Mouse (Mus musculus) kidney, adult 2 months (tissue): ENCODE measurements around the gene Stard13. TPM values are rescaled to one million over a fixed set of nuclear protein-coding genes. Genes with fewer than 3 reads are reported as not detected.
A peak's percentile ranks its signal among the peaks of the same experiment; 100 is the strongest.

Source experiments
- DNase-seq: peaks from one replicate; pipeline ENCODE4 v3.0.0; 2021
- H3K27ac ChIP-seq: fragments of 200-500 bp; 2 replicates; pipeline ENCODE4 v1.5.1; 2012; ENCODE audit warnings: low read depth, low read length, control low read depth, inconsistent platforms; ENCODE audit not compliant: insufficient read depth
- H3K27me3 ChIP-seq: fragments of 200-500 bp; replicated peaks from 2 replicates; pipeline ENCODE4 v1.6.1; 2012; ENCODE audit warnings: mild to moderate bottlenecking, moderate library complexity, low read length, inconsistent platforms; ENCODE audit not compliant: control insufficient read depth, insufficient read depth
- H3K36me3 ChIP-seq: fragments of 200-500 bp; 2 replicates; pipeline ENCODE4 v1.6.1; 2012; ENCODE audit warnings: mild to moderate bottlenecking, moderate library complexity, low read length, inconsistent platforms; ENCODE audit not compliant: control insufficient read depth, insufficient read depth
- H3K4me1 ChIP-seq: fragments of 200-500 bp; 2 replicates; pipeline ENCODE4 v1.6.1; 2011; ENCODE audit warnings: low read length; ENCODE audit not compliant: control insufficient read depth, insufficient read depth
- H3K4me3 ChIP-seq: fragments of 200-500 bp; 2 replicates; pipeline ENCODE4 v1.5.1; 2011; ENCODE audit warnings: mild to moderate bottlenecking, low read depth, low read length, control low read depth; ENCODE audit not compliant: insufficient read depth
- CTCF ChIP-seq: fragments of 200-500 bp; conservative IDR thresholded peaks from 2 replicates; pipeline ENCODE4 v1.5.1; 2011; ENCODE audit warnings: low read depth, mild to moderate bottlenecking, control low read depth, low read length, moderate library complexity, mixed read lengths; ENCODE audit not compliant: insufficient read depth, insufficient read length
- POLR2A ChIP-seq: fragments of 200-500 bp; IDR thresholded peaks from one replicate; pipeline ENCODE4 v1.6.1; 2011; ENCODE audit warnings: low read depth, low read length, control low read depth
- WGBS: fragments of 180-500 bp; shearing (Covaris S2); methylation state at CpG from one replicate; pipeline ENCODE4 v1.1.7; 2018; 5-methylcytosine and 5-hydroxymethylcytosine counted together
- polyA plus RNA-seq: library from polyadenylated mRNA; depleted of rRNA; stranded (reverse); fragments of >200 nt; gene quantifications from 2 replicates; pipeline ENCODE4 v1.2.3, GENCODE M21; 2012

Stard13 gene
- polyA plus RNA-seq, 1 experiment: 7.3 TPM

DNA sequence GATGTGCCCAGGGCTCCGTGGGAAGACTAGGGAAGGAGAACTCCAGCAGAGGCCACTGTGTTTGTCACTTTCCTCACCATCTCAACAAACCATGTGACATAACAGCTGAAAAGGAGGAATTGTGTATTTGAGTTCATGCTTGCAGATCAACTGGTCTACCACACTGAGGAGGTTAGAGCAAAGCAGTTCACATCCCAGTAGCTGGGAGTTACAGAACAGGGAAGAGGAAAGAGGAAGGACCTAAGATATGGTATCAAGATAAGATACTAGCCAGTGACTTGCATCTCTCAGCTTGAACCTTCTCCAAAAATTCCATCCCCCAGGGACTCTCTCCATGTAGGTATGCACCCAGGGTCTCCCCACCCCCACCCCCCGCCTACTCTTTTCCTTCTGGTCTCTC is 27.9 kb upstream of the Stard13 start:
- no peak overlapping the region for H3K4me3 ChIP-seq
- no peaks in the 10 kb centered on the region for H3K36me3 ChIP-seq
- no peak overlapping the region for H3K27ac ChIP-seq
- 88% methylated on average over 2 of the region's 2 CpGs for WGBS
- no peaks in the 10 kb centered on the region for H3K27me3 ChIP-seq
- no peaks in the 10 kb centered on the region for H3K4me1 ChIP-seq
- TF ChIP-seq CTCF (no peak), POLR2A (no peak)
- DNase-seq: no peak

DNA sequence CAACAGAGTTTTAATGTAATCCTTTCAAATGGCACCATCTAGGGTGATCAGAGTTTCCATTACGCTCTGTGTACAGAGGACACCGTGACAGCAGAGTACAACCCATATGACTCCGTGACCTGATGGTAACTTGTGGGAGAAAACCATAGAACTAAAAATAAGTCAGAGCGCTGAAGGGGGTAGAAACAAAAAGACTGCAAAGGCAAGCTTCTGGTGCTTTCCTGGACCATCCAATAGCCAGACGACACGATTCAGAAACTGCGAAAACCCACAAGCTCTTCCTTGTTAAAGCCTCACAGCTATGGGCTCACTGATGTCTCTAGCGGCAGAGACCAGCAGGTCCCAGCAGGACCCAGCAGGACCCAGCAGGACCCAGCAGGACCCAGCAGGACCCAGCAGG is 18.6 kb upstream of the Stard13 start:
- Histone ChIP-seq H3K27me3 (no peaks in the 10 kb centered on the region), H3K4me1 (no peaks in the 10 kb centered on the region), H3K27ac (no peak overlapping the region), H3K36me3 (no peaks in the 10 kb centered on the region), H3K4me3 (no peak overlapping the region)
- 80% methylated on average over 8 of the region's 8 CpGs for WGBS
- no peak for DNase-seq
- TF ChIP-seq POLR2A (no peak), CTCF (no peak)

DNA sequence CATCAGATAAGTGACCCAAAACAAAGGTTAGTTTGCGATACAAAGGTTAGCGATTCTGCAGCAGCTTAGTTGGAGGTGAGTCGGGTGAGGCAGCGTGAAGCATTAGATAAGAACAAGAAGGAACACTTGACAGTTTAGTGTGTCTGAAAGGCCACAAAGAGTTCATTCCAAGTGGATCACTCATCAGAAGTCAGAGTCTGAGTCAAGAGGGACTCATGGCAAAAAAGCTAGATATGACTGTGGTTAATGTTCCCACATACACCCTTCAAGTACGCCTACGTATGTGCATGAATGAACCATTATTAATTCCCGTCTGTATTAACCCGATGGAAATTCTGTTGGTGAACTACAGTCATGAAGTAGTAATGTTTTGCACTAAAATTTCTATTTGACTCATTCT is 18.0 kb upstream of the Stard13 start:
- no peak overlapping the region for H3K27ac ChIP-seq
- DNase-seq: no peak
- no peaks in the 10 kb centered on the region for H3K27me3 ChIP-seq
- WGBS: 89% methylated on average over 8 of the region's 8 CpGs
- H3K4me3 ChIP-seq: no peak overlapping the region
- TF ChIP-seq CTCF (no peak), POLR2A (no peak)
- H3K4me1 ChIP-seq: no peaks in the 10 kb centered on the region
- no peaks in the 10 kb centered on the region for H3K36me3 ChIP-seq

DNA sequence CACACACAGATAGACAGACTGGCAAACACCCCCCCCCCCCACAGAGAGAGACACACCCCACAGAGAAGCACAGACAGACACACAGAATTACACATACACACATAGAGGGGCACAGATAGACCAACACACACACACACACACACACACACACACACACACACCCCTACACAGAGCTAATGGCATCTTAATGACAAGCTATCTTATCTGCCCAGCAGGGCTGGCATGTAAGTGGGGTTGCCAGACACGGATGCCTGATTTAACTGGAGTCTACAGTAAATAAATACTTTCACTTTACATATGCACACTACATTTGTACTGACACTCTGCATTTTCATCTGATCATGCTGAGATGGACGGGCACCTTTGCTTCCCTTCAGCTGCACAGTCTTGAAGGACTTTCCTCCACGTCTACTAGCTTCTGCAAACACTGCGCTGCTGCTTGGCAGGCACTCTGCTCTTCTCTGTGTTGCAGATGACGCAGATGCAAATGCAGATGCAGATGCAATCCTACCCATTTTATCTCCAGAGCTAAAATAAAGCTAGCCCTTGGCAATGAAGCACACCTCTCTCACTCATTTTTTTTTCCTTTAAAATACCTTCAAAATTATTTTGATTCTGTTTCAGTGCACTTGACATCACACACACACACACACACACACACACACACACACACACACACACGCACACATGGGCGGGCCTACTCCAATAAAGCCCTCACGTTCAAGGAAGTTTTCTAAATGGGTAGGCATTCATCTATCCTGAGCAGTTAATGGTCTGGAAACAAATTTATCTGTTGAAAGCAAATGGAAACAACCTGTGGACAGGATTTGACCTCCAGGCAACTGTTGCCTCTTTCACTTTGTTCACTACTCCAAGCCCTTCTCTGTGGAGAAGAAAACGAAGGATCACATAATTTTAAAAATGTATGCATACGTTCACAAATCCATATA is 15.3 kb upstream of the Stard13 start:
- H3K4me3 ChIP-seq: no peak overlapping the region
- H3K27ac ChIP-seq: no peak overlapping the region
- DNase-seq: no peak
- H3K4me1 ChIP-seq: no peaks in the 10 kb centered on the region
- no peaks in the 10 kb centered on the region for H3K36me3 ChIP-seq
- 64% methylated on average over 10 of the region's 10 CpGs for WGBS
- TF ChIP-seq CTCF: no peak
- no peak for TF ChIP-seq POLR2A
- no peaks in the 10 kb centered on the region for H3K27me3 ChIP-seq

DNA sequence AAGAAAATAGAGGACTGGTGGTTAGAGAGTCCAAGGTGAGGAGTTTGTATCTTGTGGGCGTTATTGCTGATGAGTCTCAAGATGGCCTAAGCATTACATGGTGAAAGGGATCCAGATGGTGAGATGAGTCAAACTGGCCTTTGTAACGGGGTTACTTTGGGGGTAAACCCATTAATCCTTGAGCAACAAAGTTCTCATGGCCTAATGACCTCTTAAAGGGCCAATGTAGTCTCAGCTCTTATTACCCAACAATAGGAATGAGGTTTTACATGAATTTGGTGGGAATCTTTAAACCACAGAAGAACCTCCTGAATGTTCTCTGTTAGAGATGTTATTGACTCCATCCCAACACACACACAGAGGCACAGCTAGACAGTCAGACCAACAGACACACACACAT is 14.4 kb upstream of the Stard13 start:
- 84% methylated on average over 2 of the region's 2 CpGs for WGBS
- DNase-seq: no peak
- H3K4me1 ChIP-seq: no peaks in the 10 kb centered on the region
- H3K27me3 ChIP-seq: no peaks in the 10 kb centered on the region
- no peaks in the 10 kb centered on the region for H3K36me3 ChIP-seq
- H3K27ac ChIP-seq: no peak overlapping the region
- no peak overlapping the region for H3K4me3 ChIP-seq
- no peak for TF ChIP-seq POLR2A
- no peak for TF ChIP-seq CTCF

DNA sequence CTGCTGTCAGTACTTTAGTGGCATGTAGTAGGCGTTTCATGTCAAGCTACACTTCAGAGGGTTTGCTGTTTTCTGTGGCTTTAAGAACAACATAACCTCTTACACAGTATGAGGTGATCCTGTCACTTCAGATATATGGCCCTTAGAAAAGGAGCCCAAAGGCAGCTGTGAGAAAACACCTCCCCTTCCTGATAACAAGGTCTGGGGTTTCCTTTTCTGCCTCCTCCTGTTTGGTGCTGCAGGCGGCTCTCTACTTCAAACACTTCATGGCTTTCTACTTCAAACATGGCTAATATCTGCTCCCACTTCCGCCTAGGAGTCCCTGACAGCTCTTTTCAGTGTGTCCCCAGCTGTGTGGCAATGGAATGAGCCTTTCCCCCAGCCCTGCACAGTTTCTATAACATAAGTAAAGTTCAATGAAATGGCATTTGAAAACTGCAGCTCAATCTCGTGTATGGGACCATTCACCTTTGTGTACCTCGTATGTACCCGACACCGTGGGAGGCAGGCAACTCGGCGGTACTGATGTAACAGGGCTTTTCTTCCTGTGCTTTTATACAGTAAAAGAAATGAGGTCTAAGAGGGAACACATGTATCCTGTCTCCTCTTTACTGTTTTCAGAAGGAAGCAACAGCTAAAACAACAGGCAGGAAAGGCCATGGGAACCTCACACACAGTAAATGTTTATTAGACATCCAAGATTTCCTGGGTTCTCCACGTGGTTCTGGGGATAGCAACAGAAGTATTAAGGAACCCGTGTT is 13.7 kb upstream of the Stard13 start:
- Histone ChIP-seq H3K27me3 (no peaks in the 10 kb centered on the region), H3K27ac (no peak overlapping the region), H3K4me3 (no peak overlapping the region), H3K4me1 (no peaks in the 10 kb centered on the region), H3K36me3 (no peaks in the 10 kb centered on the region)
- DNase-seq: peak; percentile 35
- WGBS: 35% methylated on average over 11 of the region's 11 CpGs
- TF ChIP-seq CTCF: no peak

DNA sequence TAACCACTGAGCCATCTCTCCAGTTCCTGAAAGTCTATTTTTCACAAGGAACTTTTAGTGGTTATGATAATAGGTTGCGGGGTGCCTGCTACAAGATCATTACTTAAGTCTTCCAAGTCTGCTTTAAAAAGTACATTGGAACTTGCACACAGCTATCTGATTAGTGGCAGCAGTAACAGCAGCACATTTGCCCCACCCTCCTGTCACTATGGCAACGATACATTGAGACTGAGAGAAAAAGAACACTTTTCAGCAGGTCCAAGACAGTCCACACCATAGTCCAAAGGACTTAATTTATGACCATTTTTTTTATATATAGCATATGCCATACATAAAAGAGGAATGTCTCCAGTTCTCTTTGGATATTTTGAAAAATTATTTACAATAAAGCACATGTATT is 12.7 kb upstream of the Stard13 start:
- H3K27ac ChIP-seq: no peak overlapping the region
- H3K4me1 ChIP-seq: no peaks in the 10 kb centered on the region
- no peak overlapping the region for H3K4me3 ChIP-seq
- no peak for TF ChIP-seq POLR2A
- no peaks in the 10 kb centered on the region for H3K36me3 ChIP-seq
- 82% methylated on average over 2 of the region's 2 CpGs for WGBS
- H3K27me3 ChIP-seq: no peaks in the 10 kb centered on the region
- DNase-seq: no peak
